Mouse (Mus musculus) olfactory bulb, adult 2 months (tissue): ENCODE results near the gene Rhot1.

Experiments
- CTCF ChIP-seq: fragments of 200-500 bp; IDR thresholded peaks from 2 replicates; pipeline ENCODE4 v1.5.1; 2012; ENCODE audit warnings: low read depth, mild to moderate bottlenecking, low read length, moderate library complexity; ENCODE audit not compliant: insufficient read depth
- POLR2A ChIP-seq: fragments of 200-500 bp; IDR thresholded peaks from 2 replicates; pipeline ENCODE4 v1.6.1; 2012; ENCODE audit warnings: mild to moderate bottlenecking, low read depth, low read length, moderate library complexity; ENCODE audit not compliant: insufficient read depth

GRCm38 (mm10) chr11:80183705-80184255 lies 25.0 kb upstream of the Rhot1 start, which contains the start of gene Rnf135:
- no peak for TF ChIP-seq CTCF
- no peak for TF ChIP-seq POLR2A
